ENCODE assay signal across 12 mouse cellular contexts in the genomic region with DNA sequence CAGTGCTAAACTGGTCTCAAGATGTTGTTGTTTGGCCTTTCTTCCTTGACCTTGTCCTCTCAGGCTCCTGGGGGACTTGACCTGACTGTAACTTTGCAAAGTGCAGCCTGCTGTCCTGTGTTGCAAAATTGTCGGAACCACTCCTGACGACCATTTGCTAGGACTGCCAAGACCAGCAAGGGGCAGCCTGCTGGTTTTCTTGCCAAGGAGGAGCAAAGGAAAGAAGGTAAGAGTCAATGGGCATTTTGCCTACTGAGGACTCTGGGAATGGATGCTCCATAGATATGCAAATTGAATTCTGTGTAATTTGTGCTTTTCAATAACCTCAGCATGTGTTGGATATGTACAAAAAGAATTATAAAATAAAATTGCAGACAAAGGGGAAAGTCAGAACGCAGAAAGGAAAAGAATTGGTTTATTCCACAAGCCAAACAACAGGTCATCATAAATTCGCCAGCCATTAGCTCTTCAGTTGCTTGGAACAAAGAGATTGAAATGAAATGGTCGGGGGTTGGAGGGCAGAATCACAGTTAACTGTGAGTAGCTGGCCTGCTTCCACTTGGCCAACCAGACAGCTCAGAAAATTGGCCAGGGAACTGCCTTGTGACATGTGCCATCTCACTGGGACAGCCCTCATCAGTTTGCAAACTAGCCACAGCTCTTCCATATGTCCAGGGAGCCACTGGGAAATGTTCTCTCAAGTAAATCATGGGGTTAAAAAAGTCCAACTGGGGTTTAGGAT.
DNase-seq lines count a peak whose midpoint lies in the region; ATAC-seq and TF ChIP-seq lines count a peak whose summit lies in the region.
"Had no signal": no experiment of that assay in that cellular context is flagged by ENCODE, and none has a peak within 500 bp of the region (broad histone marks: within the 10 kb centered on the region; RNA-seq: fewer than 3 reads in every experiment).

No protein-coding gene starts in this region.

- H3K4me1 ChIP-seq in midbrain, embryonic 16.5 days (ENCODE audit: control insufficient read depth, insufficient read depth, low read length) = no peaks in the 10 kb centered on the region
- H3K4me1 ChIP-seq in midbrain, embryonic 15.5 days = no peaks in the 10 kb centered on the region; the same call in 1 of the 2 replicates
- H3K4me1 ChIP-seq in forebrain, embryonic 16.5 days (replicated peaks; ENCODE audit: control insufficient read depth, insufficient read depth, low read length) = peaks cover 7% of the 10 kb centered on the region
- H3K4me1 ChIP-seq: limb, embryonic 10.5 days; lung, embryonic 15.5 days had no signal

- TF ChIP-seq CTCF in brain, embryonic 14.5 days (IDR thresholded peaks at IDR 0.05; ENCODE audit: borderline replicate concordance, extremely low read depth, insufficient read depth, insufficient read length) = no peak

- no peaks in the 10 kb centered on the region for H3K36me3 ChIP-seq in midbrain, embryonic 16.5 days (ENCODE audit: control insufficient read depth, insufficient read depth, low read length)
- no peaks in the 10 kb centered on the region for H3K36me3 ChIP-seq in midbrain, embryonic 15.5 days (replicated peaks)
- H3K36me3 ChIP-seq in forebrain, embryonic 16.5 days (ENCODE audit: control insufficient read depth, insufficient read depth) = no peaks in the 10 kb centered on the region
- H3K36me3 ChIP-seq: limb, embryonic 10.5 days; lung, embryonic 15.5 days had no signal

- ATAC-seq in midbrain, embryonic 16.5 days = peak; percentile 80
- ATAC-seq in midbrain, embryonic 15.5 days (replicated peaks) = no peak
- peak; percentile 75 for ATAC-seq in forebrain, embryonic 16.5 days
- ATAC-seq in monocyte, adult 5-6 weeks (replicated peaks; ENCODE audit: insufficient number of reproducible peaks, low FRiP score, low TSS enrichment, poor library complexity, severe bottlenecking) = no peak

- no peak overlapping the region for H3K4me2 ChIP-seq in midbrain, embryonic 16.5 days (ENCODE audit: low read length)
- H3K4me2 ChIP-seq in midbrain, embryonic 15.5 days = no peak overlapping the region
- no peak overlapping the region for H3K4me2 ChIP-seq in forebrain, embryonic 16.5 days (ENCODE audit: low read length)
- H3K4me2 ChIP-seq: lung, embryonic 15.5 days had no signal

- H3K27me3 ChIP-seq in midbrain, embryonic 16.5 days (ENCODE audit: control insufficient read depth, insufficient read depth, low read depth, low read length) = no peaks in the 10 kb centered on the region
- no peaks in the 10 kb centered on the region for H3K27me3 ChIP-seq in midbrain, embryonic 15.5 days (replicated peaks)
- no peaks in the 10 kb centered on the region for H3K27me3 ChIP-seq in forebrain, embryonic 16.5 days (replicated peaks; ENCODE audit: control insufficient read depth, insufficient read depth, low read length)
- H3K27me3 ChIP-seq: lung, embryonic 15.5 days had no signal

- TF ChIP-seq POLR2A in brain, embryonic 14.5 days (IDR thresholded peaks at IDR 0.05; ENCODE audit: borderline replicate concordance, extremely low read depth, insufficient read depth, insufficient read length, poor library complexity, severe bottlenecking) = no peak

- WGBS in midbrain, embryonic 16.5 days = 53% methylated on average over 5 of the region's 5 CpGs
- WGBS in midbrain, embryonic 15.5 days = 59% methylated on average over 5 of the region's 5 CpGs
- WGBS in forebrain, embryonic 16.5 days = 38% methylated on average over 5 of the region's 5 CpGs

- intact Hi-C loops in gastrocnemius, postnatal 14 days (cut with DNase I; ENCODE audit: low total_unique reads) = no loop called here

- DNase-seq in gastrocnemius, adult 18-20 months (ENCODE audit: low spot score) = peak; percentile 4
- DNase-seq in gastrocnemius, postnatal 14 days = no peak
- DNase-seq in brain, embryonic 14.5 days (ENCODE audit: low read depth) = peak; percentile 80
- no peak for DNase-seq in spleen, postnatal 36 days (ENCODE audit: low spot score in 2 of 2)
- DNase-seq: gastrocnemius, postnatal 36 days; thymus, adult 18-20 months had no signal

- H3K9ac ChIP-seq in midbrain, embryonic 16.5 days (ENCODE audit: low read depth, low read length) = no peak overlapping the region
- H3K9ac ChIP-seq in midbrain, embryonic 15.5 days = no peak overlapping the region
- H3K9ac ChIP-seq in forebrain, embryonic 16.5 days (replicated peaks; ENCODE audit: low read depth, low read length) = no peak overlapping the region
- H3K9ac ChIP-seq: lung, embryonic 15.5 days had no signal

- no peak overlapping the region for H3K4me3 ChIP-seq in midbrain, embryonic 16.5 days (ENCODE audit: low read depth, low read length)
- H3K4me3 ChIP-seq in midbrain, embryonic 15.5 days = no peak overlapping the region
- H3K4me3 ChIP-seq in forebrain, embryonic 16.5 days (replicated peaks; ENCODE audit: low read length) = no peak overlapping the region
- H3K4me3 ChIP-seq: limb, embryonic 10.5 days; lung, embryonic 15.5 days had no signal

- no peak overlapping the region for H3K27ac ChIP-seq in midbrain, embryonic 16.5 days (ENCODE audit: low read length)
- no peak overlapping the region for H3K27ac ChIP-seq in midbrain, embryonic 15.5 days
- H3K27ac ChIP-seq in forebrain, embryonic 16.5 days (ENCODE audit: low read length) = no peak overlapping the region
- H3K27ac ChIP-seq: limb, embryonic 10.5 days; lung, embryonic 15.5 days had no signal

- H3K9me3 ChIP-seq in midbrain, embryonic 16.5 days (replicated peaks; ENCODE audit: control insufficient read depth, low read length, poor library complexity, severe bottlenecking) = no peaks in the 10 kb centered on the region; the same call in 1 of the 2 replicates
- no peaks in the 10 kb centered on the region for H3K9me3 ChIP-seq in midbrain, embryonic 15.5 days
- H3K9me3 ChIP-seq in forebrain, embryonic 16.5 days (ENCODE audit: control insufficient read depth, low read length) = 0 out of 2 replicates have a peak, but pooled peaks cover 5% of the 10 kb centered on the region
- H3K9me3 ChIP-seq: limb, embryonic 10.5 days; lung, embryonic 15.5 days had no signal

Comparison
In these comparisons a context has a peak if more than half of its experiments do, and no peak if none do; other contexts are left out.
1. DNase-seq: peak in gastrocnemius, adult 18-20 months (single experiment) and brain, embryonic 14.5 days (single experiment); none in gastrocnemius, postnatal 14 days (single experiment) and spleen, postnatal 36 days (0 of 2).
2. ATAC-seq: peak in midbrain, embryonic 16.5 days (single experiment) and forebrain, embryonic 16.5 days (single experiment); none in midbrain, embryonic 15.5 days (single experiment) and monocyte, adult 5-6 weeks (single experiment).